Mouse (Mus musculus) MEL-GATA-1-ER (cell line): ENCODE data around the gene Elk3.

Experiments
- DNase-seq: peaks from one replicate; pipeline ENCODE4 v3.0.0-alpha.2; 2012; ENCODE audit warnings: low read depth; ENCODE audit errors: extremely low read depth

The Elk3 gene

DNA sequence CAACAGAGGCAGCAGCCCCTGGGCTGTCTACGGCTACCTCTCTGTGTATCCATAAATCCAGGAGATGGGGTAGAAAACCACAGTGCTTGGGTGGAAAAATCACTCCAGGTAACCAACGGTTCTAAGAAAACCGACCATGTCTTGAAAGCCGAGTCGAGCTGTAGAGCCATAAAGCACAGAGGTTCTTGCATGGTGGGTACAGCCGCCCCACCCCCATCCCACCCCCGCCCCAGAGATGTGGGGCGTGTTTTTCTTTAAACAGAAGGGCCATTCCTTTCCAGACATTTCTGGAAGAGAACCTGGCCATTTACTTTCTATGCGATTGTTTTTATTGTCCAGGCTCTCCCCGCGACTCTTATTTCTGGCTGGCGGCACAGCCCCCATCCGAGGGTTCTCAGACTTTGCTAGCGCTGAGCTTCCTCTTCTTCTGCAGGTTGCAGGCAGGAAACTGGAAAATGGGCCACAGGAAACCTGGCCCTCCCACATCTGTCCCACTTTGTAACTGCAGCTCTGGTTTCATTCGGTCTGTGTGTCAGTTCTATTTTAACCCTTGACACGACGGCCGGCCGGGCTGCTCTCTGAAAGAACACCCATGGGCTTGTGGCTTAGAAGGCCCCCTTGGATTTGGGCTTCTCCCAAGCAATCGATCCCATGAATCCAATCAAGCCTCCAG, 16.3 kb downstream of the Elk3 start:
- DNase-seq = no peak

DNA sequence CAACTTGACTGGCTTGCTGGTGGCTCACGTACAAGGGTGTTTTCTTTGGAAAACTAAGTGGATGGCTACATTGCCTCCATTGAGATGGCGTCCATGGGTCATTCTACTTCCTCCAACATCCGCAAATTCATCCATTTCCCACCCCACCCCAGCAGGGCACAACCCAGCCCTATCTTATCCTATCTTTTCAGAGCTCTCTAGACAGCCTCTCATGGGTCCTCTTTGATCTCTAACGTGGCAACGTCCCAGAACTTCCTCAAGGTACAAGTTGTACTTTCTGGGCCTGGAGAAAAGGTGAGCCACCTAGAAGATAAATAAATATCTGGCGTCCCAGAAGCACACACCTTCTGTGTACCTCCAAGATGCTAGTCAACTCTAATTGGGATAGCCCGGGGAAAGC, 17.3 kb downstream of the Elk3 start:
- no peak for DNase-seq

DNA sequence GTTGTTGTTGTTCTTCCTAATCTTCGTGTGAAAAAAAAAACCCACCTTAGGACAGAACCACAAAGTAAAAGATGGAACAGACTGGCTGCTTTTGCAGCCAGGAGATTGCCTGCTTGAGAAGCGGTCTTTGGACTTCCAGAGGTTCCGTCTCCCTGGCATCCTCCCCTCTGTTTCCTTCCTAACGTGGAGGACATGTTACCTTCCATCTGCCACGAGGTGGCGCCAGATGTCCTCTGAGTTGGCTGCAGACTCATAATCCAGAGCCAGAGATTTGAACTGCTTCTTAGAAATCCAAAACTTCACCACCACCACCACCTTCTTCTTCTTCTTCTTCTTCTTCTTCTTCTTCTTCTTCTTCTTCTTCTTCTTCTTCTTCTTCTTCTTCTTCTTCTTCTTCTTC, 19.1 kb downstream of the Elk3 start:
- DNase-seq = peak; percentile 59

GRCm38 (mm10) chr10:93291352-93291751, 19.6 kb downstream of the Elk3 start:
- DNase-seq = no peak

GRCm38 (mm10) chr10:93289404-93289803, 21.5 kb downstream of the Elk3 start:
- no peak for DNase-seq

GRCm38 (mm10) chr10:93288336-93288735, 22.6 kb downstream of the Elk3 start:
- DNase-seq = peak; percentile 56

- no peak for DNase-seq
Observed at GRCm38 (mm10) chr10:93287551-93288145, 23.3 kb downstream of the Elk3 start.

- no peak for DNase-seq
Observed at GRCm38 (mm10) chr10:93285489-93285888, 25.4 kb downstream of the Elk3 start.

GRCm38 (mm10) chr10:93283258-93283657, 27.7 kb downstream of the Elk3 start:
- no peak for DNase-seq

GRCm38 (mm10) chr10:93282526-93282964, 28.4 kb downstream of the Elk3 start:
- DNase-seq = no peak

- DNase-seq = no peak
Observed at GRCm38 (mm10) chr10:93281092-93281491, 29.8 kb downstream of the Elk3 start.

- no peak for DNase-seq
Observed at GRCm38 (mm10) chr10:93280586-93280985, 30.3 kb downstream of the Elk3 start.

GRCm38 (mm10) chr10:93279062-93279461, 31.9 kb downstream of the Elk3 start:
- DNase-seq = no peak

GRCm38 (mm10) chr10:93278361-93278760, 32.6 kb downstream of the Elk3 start:
- no peak for DNase-seq

- DNase-seq = no peak
Observed at GRCm38 (mm10) chr10:93276857-93277256, 34.1 kb downstream of the Elk3 start.

DNA sequence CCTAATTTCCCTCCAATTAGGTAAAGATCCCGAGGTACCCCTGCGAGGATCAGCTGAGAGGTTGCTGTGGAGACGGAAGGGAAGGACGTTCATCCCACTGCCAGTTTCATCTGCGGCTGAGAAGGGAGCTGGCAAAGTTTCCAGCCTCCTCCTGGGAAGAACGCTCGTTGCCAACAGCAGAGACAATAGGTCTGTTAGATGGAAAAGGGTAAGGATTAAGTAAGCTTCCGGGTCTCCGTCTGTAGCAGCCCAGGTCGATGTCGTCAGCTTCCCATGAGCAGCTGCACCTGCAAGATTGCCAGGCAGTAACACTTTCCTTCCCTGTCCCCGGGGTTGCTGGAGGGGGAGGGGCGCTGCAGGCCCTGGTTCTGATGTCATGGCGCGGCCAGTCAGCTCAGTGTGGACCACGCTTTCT, 34.6 kb downstream of the Elk3 start:
- no peak for DNase-seq

DNA sequence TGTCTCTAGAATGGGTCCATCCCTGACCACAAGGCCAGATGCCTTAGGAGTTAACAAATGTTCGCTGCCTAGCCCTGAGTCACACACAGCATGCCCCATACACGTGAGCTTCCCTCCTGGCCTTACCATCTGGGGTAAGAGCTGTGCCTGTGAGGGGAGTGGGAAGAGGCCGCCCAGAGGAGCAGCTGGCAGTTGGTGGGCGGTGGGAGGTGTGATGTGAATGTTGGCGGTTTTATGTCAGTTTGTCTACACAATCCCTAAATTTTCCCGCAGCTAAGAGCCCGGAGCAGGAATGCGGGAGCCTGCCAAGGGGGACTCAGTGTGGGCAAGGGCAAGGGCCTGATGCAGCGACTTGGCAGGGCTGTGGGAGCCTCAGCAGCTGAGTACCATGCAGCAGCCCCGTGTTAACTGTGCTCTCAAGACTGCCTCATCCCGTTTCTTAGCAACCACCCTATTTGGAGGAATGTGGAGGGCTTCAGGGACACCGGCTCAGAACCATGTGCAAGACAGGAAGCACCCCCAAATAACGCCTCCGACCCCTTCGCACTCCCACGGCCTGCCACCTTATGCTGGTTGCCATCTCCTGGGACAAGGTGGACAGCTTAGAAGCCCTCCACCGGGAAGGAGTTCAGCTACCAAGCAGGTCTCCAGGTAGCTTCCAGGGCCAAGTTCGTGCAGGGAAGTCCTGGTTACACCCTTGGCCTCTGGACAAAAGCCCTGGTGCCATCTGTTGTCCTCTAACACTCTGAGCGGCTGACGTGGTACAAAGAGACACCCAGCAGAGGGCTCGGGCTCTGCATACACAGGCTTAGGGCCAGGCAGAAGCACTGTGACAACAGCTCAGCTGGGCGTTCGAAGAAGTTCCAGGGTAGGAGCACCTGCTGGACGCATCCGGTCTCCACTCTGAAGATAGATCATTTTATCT, 35.5 kb downstream of the Elk3 start:
- DNase-seq = no peak

GRCm38 (mm10) chr10:93274277-93274696, 36.6 kb downstream of the Elk3 start:
- DNase-seq = no peak

DNA sequence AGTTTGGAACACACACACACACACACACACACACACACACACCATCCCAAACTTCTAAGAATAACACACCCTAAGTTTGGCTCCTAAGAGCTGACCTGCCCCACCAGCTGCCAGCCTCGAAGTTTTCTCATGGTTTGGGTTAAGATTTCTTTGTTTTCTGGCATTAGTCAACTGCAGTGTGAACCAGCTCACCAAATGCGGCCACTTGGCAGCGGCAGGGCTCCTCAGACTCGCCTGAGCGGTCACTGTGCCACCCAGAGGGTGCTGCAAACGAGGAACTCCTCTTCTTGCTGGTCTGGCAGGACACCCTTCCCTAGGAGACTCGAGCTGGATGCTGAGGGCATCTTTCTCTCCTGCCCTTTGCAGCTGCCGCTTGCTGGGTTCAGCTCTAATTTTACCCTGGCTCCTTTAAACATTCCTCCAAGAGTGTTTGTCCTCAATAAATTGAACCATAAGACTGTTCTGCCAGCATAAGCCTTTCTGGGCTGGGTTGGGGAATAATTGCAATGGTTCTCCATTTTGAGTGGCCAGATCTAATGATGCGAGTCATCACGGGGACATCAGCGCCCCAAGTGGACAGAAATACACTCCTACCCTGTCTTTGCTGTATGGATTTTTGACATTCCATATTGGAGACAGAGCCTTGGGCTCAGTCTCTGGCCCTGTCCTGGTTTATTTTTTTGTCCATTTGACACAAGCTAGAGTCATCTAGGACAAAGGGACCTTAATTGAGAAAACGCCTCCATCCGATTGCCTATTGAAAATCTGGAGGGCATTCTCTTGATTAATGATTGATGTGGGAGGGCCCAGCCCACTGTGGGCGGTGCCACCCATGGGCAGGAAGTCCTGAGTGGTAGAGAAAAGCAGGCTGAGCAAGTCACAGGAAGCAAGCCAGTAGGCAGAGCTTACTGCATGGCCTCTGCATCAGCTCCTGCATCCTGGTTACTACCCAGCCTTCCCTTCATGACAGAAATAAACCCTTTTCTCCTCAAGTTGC, 37.7 kb downstream of the Elk3 start:
- DNase-seq = no peak

- no peak for DNase-seq
Observed at GRCm38 (mm10) chr10:93271831-93272230, 39.1 kb downstream of the Elk3 start.
